Mouse (Mus musculus): ENCODE data around the gene Gtf2ird1.
A peak's percentile ranks its signal among the peaks of the same experiment; 100 is the strongest.
"Not testable (repeated sequence)": the region's sequence is repeated elsewhere in the genome, so short reads cannot be mapped to it uniquely, and the experiment has no call there.

Gtf2ird1 gene

GRCm38 (mm10) chr5:134345449-134345848 is 111.1 kb downstream of the Gtf2ird1 start:
- DNase-seq (ENCODE audit: low spot score), result no peak

- no peak for DNase-seq (ENCODE audit: low spot score)
Measured at GRCm38 (mm10) chr5:134344076-134344475, 112.4 kb downstream of the Gtf2ird1 start.

- DNase-seq (ENCODE audit: low spot score), result not testable (repeated sequence)
Measured at GRCm38 (mm10) chr5:134343530-134343929, 113.0 kb downstream of the Gtf2ird1 start.

- DNase-seq (ENCODE audit: low spot score), result no peak
Measured at GRCm38 (mm10) chr5:134342503-134343205, 113.9 kb downstream of the Gtf2ird1 start.

- no peak for DNase-seq (ENCODE audit: low spot score)
Measured at GRCm38 (mm10) chr5:134341721-134342120, 114.8 kb downstream of the Gtf2ird1 start.

- no peak for DNase-seq (ENCODE audit: low spot score)
Measured at GRCm38 (mm10) chr5:134341321-134341720, 115.2 kb downstream of the Gtf2ird1 start.

GRCm38 (mm10) chr5:134340101-134340522 is 116.4 kb downstream of the Gtf2ird1 start:
- DNase-seq (ENCODE audit: low spot score), result no peak

GRCm38 (mm10) chr5:134337012-134337411 is 119.5 kb downstream of the Gtf2ird1 start:
- not testable (repeated sequence) for DNase-seq (ENCODE audit: low spot score)

GRCm38 (mm10) chr5:134332743-134333142 is 123.8 kb downstream of the Gtf2ird1 start:
- no peak for DNase-seq (ENCODE audit: low spot score)

GRCm38 (mm10) chr5:134330082-134330481 is 126.4 kb downstream of the Gtf2ird1 start:
- no peak for DNase-seq (ENCODE audit: low spot score)

- no peak for DNase-seq (ENCODE audit: low spot score)
Measured at GRCm38 (mm10) chr5:134329311-134329710, 127.2 kb downstream of the Gtf2ird1 start.

GRCm38 (mm10) chr5:134328482-134329001 is 128.0 kb downstream of the Gtf2ird1 start:
- no peak for DNase-seq (ENCODE audit: low spot score)

- DNase-seq (ENCODE audit: low spot score), result peak; percentile 46
Measured at GRCm38 (mm10) chr5:134325856-134326566, 130.5 kb downstream of the Gtf2ird1 start.

GRCm38 (mm10) chr5:134323869-134324268 is 132.6 kb downstream of the Gtf2ird1 start:
- no peak for DNase-seq (ENCODE audit: low spot score)

- no peak for DNase-seq (ENCODE audit: low spot score)
Measured at GRCm38 (mm10) chr5:134323311-134323710, 133.2 kb downstream of the Gtf2ird1 start.

- no peak for DNase-seq (ENCODE audit: low spot score)
Measured at GRCm38 (mm10) chr5:134322355-134322754, 134.2 kb downstream of the Gtf2ird1 start.

- no peak for DNase-seq (ENCODE audit: low spot score)
Measured at GRCm38 (mm10) chr5:134321699-134322098, 134.8 kb downstream of the Gtf2ird1 start.

- DNase-seq (ENCODE audit: low spot score), result no peak
Measured at GRCm38 (mm10) chr5:134318903-134319302, 137.6 kb downstream of the Gtf2ird1 start.

- DNase-seq (ENCODE audit: low spot score), result peak; percentile 56
Measured at GRCm38 (mm10) chr5:134316721-134317120, 139.8 kb downstream of the Gtf2ird1 start.

- peak; percentile 56 for DNase-seq (ENCODE audit: low spot score)
Measured at GRCm38 (mm10) chr5:134315623-134316350, 140.7 kb downstream of the Gtf2ird1 start.

GRCm38 (mm10) chr5:134314688-134315622 is 141.6 kb downstream of the Gtf2ird1 start, which contains the start of gene Gtf2i:
TSS of gene Gtf2i (minus strand) at chr5:134314760.
- peak; percentile 97 for DNase-seq (ENCODE audit: low spot score)

Data from ovary, adult 18-20 months (tissue).